Mouse (Mus musculus): ENCODE measurements at regions not wholly inside any gene's neighbourhood (a gene's known extent, or its start where the extent isn't known, plus 50 kb on each side); places are given as distances from the start of the nearest gene placed in this dataset.
A peak's percentile ranks its signal among the peaks of the same experiment; 100 is the strongest.

DNA sequence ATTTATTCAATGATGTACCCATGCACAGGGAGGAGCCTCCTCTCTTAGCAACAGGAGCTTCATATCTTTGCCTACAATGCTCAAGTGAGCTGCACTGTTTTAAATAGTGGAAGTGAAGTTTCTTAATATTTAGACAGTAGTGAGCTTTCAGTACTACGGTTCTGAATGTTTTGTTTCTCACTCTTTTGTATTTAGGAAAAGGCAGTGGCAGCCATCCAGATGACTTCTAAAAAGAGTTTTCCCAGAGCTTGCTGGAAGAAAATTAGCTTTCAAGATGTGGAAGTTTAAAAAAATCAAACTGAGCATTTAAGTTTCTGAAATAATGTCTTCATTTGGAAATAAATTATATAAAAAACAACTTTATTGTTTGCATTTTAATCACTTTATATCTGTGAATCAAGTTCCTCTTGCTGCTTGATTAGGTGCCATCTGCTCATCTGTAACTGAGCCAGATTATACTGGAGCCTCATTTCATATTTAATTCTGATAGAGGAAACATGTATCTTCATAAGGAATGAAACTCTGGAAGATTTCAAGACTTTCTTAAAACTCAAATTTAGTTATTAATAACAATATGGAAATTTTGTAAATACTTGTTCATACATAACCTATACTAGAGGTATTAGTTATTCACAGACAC is 268.6 kb upstream of the Tle1 start:
- Histone ChIP-seq H3K27me3 (no peaks in the 10 kb centered on the region), H3K4me3 (no peak overlapping the region), H3K36me3 (no peaks in the 10 kb centered on the region), H3K27ac (replicated peaks) (no peak overlapping the region; the same call in 1 of the 2 replicates), H3K9ac (replicated peaks) (no peak overlapping the region), H3K9me3 (no peaks in the 10 kb centered on the region), H3K4me2 (replicated peaks) (no peak overlapping the region), H3K4me1 (peaks cover 6% of the 10 kb centered on the region)
- 22% methylated on average over 1 of the region's 1 CpGs for WGBS
- ATAC-seq (replicated peaks) = no peak

DNA sequence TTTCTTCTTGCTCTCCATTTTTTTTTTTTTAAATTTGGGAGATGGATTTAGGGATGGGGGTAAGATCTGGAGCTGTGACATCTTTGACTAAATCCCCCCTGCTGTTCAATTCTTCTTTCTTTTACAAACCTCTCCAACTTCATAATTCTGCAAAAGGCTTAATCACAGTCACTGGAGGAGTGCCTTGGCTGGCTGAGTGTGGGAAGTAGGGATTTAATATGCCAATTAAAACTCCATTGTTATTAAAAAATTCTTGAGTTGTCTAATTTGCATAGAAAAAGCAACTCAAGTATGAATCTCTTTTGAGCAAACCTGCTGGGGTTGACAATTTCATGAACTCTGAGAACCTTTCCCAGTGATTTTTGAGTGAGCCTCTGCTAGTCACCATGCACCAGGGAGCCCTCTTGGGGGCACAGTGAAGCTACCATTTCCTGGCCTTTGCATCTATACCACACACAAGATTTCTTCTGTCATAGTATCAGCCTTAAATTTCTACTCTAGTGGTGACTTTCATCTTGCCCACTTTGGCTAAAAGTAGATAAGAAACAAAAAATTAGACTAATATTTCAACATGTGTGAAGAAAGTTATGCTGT is 243.6 kb upstream of the Tle1 start:
- Histone ChIP-seq H3K4me2 (replicated peaks) (no peak overlapping the region), H3K9me3 (no peaks in the 10 kb centered on the region), H3K9ac (replicated peaks) (no peak overlapping the region), H3K4me3 (no peak overlapping the region), H3K27me3 (no peaks in the 10 kb centered on the region), H3K4me1 (no peaks in the 10 kb centered on the region), H3K27ac (replicated peaks) (no peak overlapping the region), H3K36me3 (no peaks in the 10 kb centered on the region)
- peak; percentile 26; the same call in 1 of the 2 replicates for ATAC-seq (replicated peaks)

DNA sequence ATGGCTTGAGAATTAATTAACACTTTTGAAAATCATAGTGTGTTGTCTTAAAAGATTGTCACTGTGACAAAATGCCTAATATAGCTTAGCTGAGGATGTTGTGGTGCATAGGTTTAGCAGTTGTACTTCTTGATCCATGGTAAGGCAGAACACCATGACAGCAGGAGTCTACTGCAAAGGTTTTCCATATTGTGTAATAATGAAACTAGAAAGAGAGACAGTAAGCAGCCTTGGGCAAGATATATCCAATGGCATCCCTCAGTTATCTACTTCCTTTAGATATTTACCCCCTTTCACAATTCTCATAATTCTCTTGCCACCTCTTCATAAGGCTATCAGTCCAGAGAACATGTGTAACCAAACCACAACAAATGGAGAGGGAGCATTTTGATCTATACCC is 236.6 kb upstream of the Tle1 start:
- Histone ChIP-seq H3K4me1 (no peaks in the 10 kb centered on the region), H3K9ac (replicated peaks) (no peak overlapping the region), H3K9me3 (no peaks in the 10 kb centered on the region), H3K27me3 (no peaks in the 10 kb centered on the region), H3K4me2 (replicated peaks) (no peak overlapping the region), H3K27ac (replicated peaks) (no peak overlapping the region), H3K36me3 (no peaks in the 10 kb centered on the region), H3K4me3 (no peak overlapping the region)
- no peak for ATAC-seq (replicated peaks)

DNA sequence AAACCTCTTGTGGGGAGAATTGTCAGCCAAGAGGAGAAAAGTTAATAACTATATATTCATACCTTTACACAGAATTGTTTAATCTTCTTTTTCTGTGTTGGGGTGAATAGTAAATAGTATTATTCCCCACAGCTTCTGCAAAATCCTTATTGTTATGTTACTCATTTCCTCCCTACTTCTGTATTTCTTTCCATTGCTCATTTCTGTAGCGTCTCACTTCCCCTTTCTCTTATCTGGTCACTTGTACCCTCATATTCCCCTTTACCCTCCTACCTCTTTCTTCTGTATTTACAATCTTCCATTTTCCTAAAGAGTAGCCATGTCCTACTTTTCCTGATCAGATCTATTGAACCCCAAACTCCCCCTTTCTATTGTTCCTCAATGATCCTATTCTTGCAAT is 224.6 kb upstream of the Tle1 start:
- H3K4me2 ChIP-seq (replicated peaks) = no peak overlapping the region
- no peaks in the 10 kb centered on the region for H3K4me1 ChIP-seq
- WGBS = 100% methylated on average over 1 of the region's 1 CpGs
- no peak overlapping the region for H3K4me3 ChIP-seq
- no peaks in the 10 kb centered on the region for H3K36me3 ChIP-seq
- no peak overlapping the region for H3K27ac ChIP-seq (replicated peaks)
- H3K27me3 ChIP-seq = no peaks in the 10 kb centered on the region
- no peak overlapping the region for H3K9ac ChIP-seq (replicated peaks)
- no peaks in the 10 kb centered on the region for H3K9me3 ChIP-seq
- no peak for ATAC-seq (replicated peaks)

DNA sequence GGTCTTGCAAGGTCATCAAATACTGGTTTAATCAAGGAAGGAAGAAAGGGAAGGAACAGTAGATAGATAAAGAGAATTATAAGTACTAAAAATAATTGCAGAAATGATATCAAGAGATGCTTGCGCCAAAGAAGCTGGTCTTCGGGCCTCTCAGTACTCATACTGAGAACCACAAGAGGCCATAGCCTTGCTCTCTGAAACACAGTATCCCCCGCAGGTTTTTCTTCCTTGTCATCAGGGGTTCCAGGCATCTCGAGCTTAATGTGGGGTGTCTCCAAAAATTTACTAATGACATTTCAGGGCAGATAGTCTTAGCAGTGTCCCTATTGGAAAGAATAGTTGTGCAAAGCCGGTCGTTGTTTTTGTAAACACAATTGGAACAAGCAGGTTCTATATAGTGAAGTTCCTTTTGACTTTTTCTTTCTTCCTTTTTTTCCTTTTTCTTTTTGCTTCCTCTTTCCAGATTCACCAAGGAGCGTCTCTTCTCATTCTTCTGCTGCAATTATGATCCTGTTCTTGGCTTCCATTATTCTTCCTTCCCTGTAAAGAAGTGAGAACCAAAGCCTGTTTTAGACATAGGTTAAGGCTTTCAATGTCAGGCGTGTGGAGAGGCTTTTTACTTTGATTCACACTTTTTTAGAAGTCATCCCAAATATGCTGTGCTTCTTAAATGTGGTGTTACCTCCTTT is 211.5 kb upstream of the Tle1 start:
- Histone ChIP-seq H3K36me3 (no peaks in the 10 kb centered on the region), H3K27ac (replicated peaks) (no peak overlapping the region), H3K4me1 (no peaks in the 10 kb centered on the region), H3K9ac (replicated peaks) (no peak overlapping the region), H3K9me3 (no peaks in the 10 kb centered on the region), H3K4me3 (no peak overlapping the region), H3K4me2 (replicated peaks) (no peak overlapping the region), H3K27me3 (no peaks in the 10 kb centered on the region)
- no peak for ATAC-seq (replicated peaks)
- 91% methylated on average over 8 of the region's 8 CpGs for WGBS

DNA sequence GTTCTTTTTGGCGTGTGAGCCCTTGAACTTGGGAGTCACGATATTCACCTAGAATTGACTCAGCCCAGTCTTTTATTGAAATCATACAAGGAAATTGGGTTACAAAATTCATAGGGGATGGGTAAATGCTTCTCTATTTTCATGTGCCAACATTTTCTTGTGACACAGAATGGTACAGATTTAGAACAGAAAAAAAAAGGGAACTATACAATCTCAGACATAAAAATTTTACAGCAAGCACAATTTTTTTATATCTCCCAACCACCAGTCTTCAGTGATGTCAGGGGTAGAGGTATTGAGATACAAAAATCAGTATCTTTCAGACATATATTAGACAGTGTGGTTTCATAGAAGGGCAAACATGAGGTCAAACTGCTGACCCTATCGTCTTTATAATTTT is 210.6 kb upstream of the Tle1 start:
- H3K9me3 ChIP-seq = no peaks in the 10 kb centered on the region
- H3K4me3 ChIP-seq = no peak overlapping the region
- H3K36me3 ChIP-seq = no peaks in the 10 kb centered on the region
- no peak overlapping the region for H3K27ac ChIP-seq (replicated peaks)
- ATAC-seq (replicated peaks) = no peak
- no peak overlapping the region for H3K9ac ChIP-seq (replicated peaks)
- no peaks in the 10 kb centered on the region for H3K27me3 ChIP-seq
- 94% methylated on average over 3 of the region's 3 CpGs for WGBS
- H3K4me2 ChIP-seq (replicated peaks) = no peak overlapping the region
- no peaks in the 10 kb centered on the region for H3K4me1 ChIP-seq

DNA sequence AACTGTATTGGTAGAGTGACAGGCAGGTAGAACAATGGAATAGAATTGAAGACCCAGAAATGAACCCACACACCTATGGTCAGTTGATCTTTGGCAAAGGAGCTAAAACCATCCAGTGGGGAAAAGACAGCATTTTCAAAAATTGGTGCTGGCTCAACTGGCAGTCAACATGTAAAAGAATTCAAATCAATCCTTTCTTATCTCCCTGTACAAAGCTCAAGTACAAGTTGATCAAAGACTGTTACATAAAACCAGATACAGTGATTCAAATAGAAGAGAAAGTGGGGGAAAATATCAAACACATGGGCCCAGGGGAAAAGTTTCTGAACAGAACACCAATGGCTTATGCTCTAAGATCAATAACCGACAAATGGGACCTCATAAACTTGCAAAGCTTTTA is 200.0 kb upstream of the Tle1 start:
- no peak overlapping the region for H3K9ac ChIP-seq (replicated peaks)
- no peaks in the 10 kb centered on the region for H3K4me1 ChIP-seq
- H3K27ac ChIP-seq (replicated peaks) = no peak overlapping the region
- no peaks in the 10 kb centered on the region for H3K36me3 ChIP-seq
- no peak for ATAC-seq (replicated peaks)
- no peak overlapping the region for H3K4me2 ChIP-seq (replicated peaks)
- no peaks in the 10 kb centered on the region for H3K9me3 ChIP-seq
- WGBS = 95% methylated on average over 1 of the region's 1 CpGs
- no peaks in the 10 kb centered on the region for H3K27me3 ChIP-seq
- no peak overlapping the region for H3K4me3 ChIP-seq

DNA sequence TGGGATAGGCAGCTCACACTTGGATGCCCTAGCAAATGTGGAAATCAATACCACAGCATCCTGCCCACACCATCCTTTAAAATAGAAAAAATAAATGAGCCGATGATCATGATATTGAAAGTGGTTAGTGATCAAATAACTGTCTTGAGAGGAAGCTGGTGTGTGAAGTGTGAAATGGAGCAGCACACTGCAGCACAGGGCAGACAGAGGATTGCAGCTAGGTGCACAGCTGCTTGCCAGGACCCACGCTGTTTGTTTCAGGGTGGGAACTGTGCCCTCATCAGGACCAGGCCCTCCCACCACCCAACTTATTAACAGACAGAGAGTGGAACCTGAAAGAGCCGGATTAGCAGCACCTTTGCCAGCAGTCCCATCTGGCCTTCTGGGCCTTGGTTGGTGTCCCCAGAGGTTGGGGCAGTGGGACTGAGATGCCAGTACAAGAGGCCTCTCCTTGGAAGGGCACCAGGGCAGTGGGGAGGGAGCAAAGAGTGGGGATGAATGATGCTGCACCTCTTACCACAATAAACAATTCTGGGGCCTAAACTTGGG is 191.2 kb upstream of the Tle1 start:
- no peak overlapping the region for H3K4me3 ChIP-seq
- no peak for ATAC-seq (replicated peaks)
- no peaks in the 10 kb centered on the region for H3K9me3 ChIP-seq
- H3K4me1 ChIP-seq = no peaks in the 10 kb centered on the region
- H3K36me3 ChIP-seq = no peaks in the 10 kb centered on the region
- peaks cover 8% of the 10 kb centered on the region; the same call in 1 of the 2 replicates for H3K27me3 ChIP-seq
- 66% methylated on average over 3 of the region's 3 CpGs for WGBS
- no peak overlapping the region for H3K9ac ChIP-seq (replicated peaks)
- H3K27ac ChIP-seq (replicated peaks) = no peak overlapping the region
- no peak overlapping the region for H3K4me2 ChIP-seq (replicated peaks)

DNA sequence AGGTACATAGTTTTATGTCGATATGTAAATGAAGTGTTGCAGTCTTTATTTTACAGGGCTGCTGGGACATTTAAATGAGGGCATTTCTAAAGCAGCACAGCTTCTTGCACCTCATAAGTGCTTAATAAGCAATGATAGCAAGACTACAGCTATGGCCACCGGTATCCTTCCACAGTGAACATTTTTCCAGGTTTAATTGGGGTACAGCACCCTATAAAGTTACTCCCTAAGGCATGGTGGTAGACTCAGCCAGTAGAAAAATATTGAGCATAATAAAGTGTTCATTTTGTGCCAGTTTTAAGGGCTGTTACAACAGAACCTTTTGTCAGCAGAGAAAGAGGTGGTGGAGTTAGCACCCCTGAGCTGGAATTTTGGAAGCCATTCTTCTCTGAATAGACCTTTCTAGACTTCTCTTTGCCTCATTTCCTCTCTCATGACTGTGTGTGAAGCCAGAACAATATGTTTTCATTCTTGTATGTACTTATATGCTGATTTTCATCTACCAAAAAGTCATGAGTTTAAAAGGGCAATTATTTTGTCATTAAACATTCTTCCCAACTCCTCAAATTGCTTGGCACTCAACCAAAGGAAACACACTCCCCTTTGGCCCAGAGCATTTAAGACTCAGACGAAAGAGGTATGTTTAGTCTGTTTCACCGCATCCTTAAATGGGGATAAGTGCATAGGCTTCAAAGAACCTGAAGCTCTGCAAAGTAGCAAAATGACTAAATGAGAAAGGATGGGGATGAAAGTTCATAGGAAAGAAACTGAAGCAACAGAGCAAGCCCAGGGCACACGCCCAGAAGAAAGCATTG is 189.3 kb upstream of the Tle1 start:
- Histone ChIP-seq H3K27ac (replicated peaks) (no peak overlapping the region), H3K27me3 (peaks cover 8% of the 10 kb centered on the region; the same call in 1 of the 2 replicates), H3K36me3 (no peaks in the 10 kb centered on the region), H3K4me2 (replicated peaks) (no peak overlapping the region), H3K4me1 (peaks cover 12% of the 10 kb centered on the region), H3K9me3 (no peaks in the 10 kb centered on the region), H3K4me3 (no peak overlapping the region), H3K9ac (replicated peaks) (no peak overlapping the region)
- no peak for ATAC-seq (replicated peaks)
- 81% methylated on average over 5 of the region's 5 CpGs for WGBS

DNA sequence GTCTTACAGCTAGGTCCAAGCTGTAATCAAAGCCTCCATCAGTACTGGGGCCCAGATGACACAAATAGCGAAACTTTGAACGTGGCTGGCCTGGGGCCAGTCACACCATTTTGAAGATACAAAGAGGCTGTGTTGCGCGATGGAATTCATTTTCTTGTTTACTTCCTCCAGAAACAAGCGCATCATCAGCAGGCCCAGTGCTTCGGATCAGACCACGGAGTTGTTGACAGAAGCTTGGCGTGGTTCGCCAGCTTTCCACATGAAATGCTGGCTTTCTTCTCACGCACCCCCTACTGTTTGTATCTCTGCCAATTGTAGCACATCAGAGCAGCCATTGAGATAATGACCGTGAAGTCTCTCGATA is 184.2 kb upstream of the Tle1 start:
- H3K9ac ChIP-seq (replicated peaks) = no peak overlapping the region
- H3K4me2 ChIP-seq (replicated peaks) = no peak overlapping the region; the same call in 1 of the 2 replicates
- H3K27ac ChIP-seq (replicated peaks) = peak overlapping the region; percentile 49
- H3K9me3 ChIP-seq = no peaks in the 10 kb centered on the region
- no peak overlapping the region for H3K4me3 ChIP-seq
- peaks cover 42% of the 10 kb centered on the region for H3K4me1 ChIP-seq
- H3K27me3 ChIP-seq = peaks cover 11% of the 10 kb centered on the region; the same call in 1 of the 2 replicates
- peak; percentile 92 for ATAC-seq (replicated peaks)
- WGBS = 1% methylated on average over 12 of the region's 12 CpGs
- no peaks in the 10 kb centered on the region for H3K36me3 ChIP-seq

DNA sequence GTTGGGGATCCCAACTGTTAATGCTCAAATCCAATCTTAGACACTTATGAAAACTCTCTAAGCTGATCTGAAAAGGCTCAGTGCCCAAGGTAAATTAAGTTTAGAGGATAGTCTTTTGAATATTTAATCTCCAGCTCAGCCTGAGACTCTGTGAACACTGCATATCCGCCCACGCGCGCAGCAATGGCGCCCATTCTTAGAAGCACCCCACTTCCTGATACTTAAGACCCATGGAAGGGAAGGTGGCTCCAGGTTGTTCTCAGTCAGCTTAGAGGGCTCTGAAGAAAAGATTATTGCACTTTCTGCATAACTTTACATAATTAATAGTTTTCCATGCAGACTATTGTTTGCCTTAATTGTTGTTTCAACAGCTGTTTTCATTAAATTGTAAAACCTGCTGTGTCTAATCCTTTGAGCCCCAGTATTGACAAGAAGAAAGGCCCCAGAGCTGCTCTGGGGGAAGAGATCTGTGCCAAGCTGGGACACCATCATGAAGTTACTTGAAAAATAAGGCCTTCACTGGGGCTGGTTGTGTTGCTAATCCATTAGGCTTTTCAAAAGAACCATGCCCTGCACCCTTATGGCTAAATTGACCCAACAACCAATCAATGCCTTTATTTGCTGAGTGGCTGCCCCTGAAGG is 183.7 kb upstream of the Tle1 start:
- Histone ChIP-seq H3K27ac (replicated peaks) (peak overlapping the region; percentile 49), H3K9ac (replicated peaks) (no peak overlapping the region), H3K36me3 (no peaks in the 10 kb centered on the region), H3K4me2 (replicated peaks) (no peak overlapping the region; the same call in 1 of the 2 replicates), H3K9me3 (no peaks in the 10 kb centered on the region), H3K4me3 (no peak overlapping the region), H3K27me3 (peaks cover 11% of the 10 kb centered on the region; the same call in 1 of the 2 replicates), H3K4me1 (peaks cover 42% of the 10 kb centered on the region)
- peak; percentile 86 for ATAC-seq (replicated peaks)
- 6% methylated on average over 5 of the region's 5 CpGs for WGBS
